Mouse (Mus musculus) CH12.LX (cell line): Measurements from ENCODE around the gene Ggnbp2. TPM values are rescaled to one million over a fixed set of nuclear protein-coding genes. Genes with fewer than 3 reads are reported as not detected.
A peak's percentile ranks its signal among the peaks of the same experiment; 100 is the strongest.

Source experiments
- DNase-seq: peaks from one replicate; pipeline ENCODE4 v3.0.0-alpha.2; 2013; ENCODE audit errors: extremely low read depth
- H3K27ac ChIP-seq: 2 replicates; pipeline ENCODE4 v1.5.1; 2012; ENCODE audit warnings: low read depth, mild to moderate bottlenecking, control low read depth, moderate library complexity; ENCODE audit not compliant: insufficient read depth
- H3K27me3 ChIP-seq: replicated peaks from 2 replicates; pipeline ENCODE3; 2012; ENCODE audit warnings: inconsistent platforms
- H3K36me3 ChIP-seq, 2 experiments: replicated peaks in 1 of 2; 2 replicates each; pipeline versions ENCODE3 to v1.6.1; 2012; ENCODE audit warnings: inconsistent platforms in 1 of 2, low read length in 1 of 2, mild to moderate bottlenecking in 1 of 2, mixed read lengths in 1 of 2, moderate library complexity in 1 of 2; ENCODE audit not compliant: control insufficient read depth in 1 of 2, insufficient read depth in 1 of 2
- H3K4me1 ChIP-seq, 2 experiments: 2 replicates each; pipeline ENCODE4 v1.6.1; 2012; ENCODE audit warnings: inconsistent platforms in 1 of 2, moderate library complexity in 1 of 2; ENCODE audit not compliant: insufficient read depth in 2 of 2, control insufficient read depth in 1 of 2
- H3K4me2 ChIP-seq: 2 replicates; pipeline ENCODE4 v1.6.1; 2012; ENCODE audit warnings: low read depth, mild to moderate bottlenecking, control low read depth; ENCODE audit not compliant: poor library complexity, insufficient read depth, severe bottlenecking
- H3K4me3 ChIP-seq, 3 experiments: fragments of 150-350 bp in 1 of 3; sonication (generic) in 1 of 3; replicated peaks in 1 of 3; 2 replicates each; pipeline versions ENCODE3 to v1.5.1; 2011 to 2012; ENCODE audit warnings: low read depth in 2 of 3, low read length in 2 of 3, mild to moderate bottlenecking in 2 of 3, moderate library complexity in 2 of 3, control low read depth in 1 of 3, improper control_type of control experiment in 1 of 3, inconsistent platforms in 1 of 3, mixed read lengths in 1 of 3; ENCODE audit not compliant: poor library complexity in 1 of 3
- H3K79me2 ChIP-seq: replicated peaks from 2 replicates; pipeline ENCODE4 v1.6.1; 2012; ENCODE audit warnings: mild to moderate bottlenecking, moderate library complexity; ENCODE audit not compliant: control insufficient read depth, poor library complexity, insufficient read depth, severe bottlenecking; ENCODE audit errors: extremely low read depth
- H3K9ac ChIP-seq: 2 replicates; pipeline ENCODE4 v1.6.1; 2012; ENCODE audit warnings: low read depth, mild to moderate bottlenecking, control low read depth, moderate library complexity; ENCODE audit not compliant: insufficient read depth
- H3K9me3 ChIP-seq: replicated peaks from 2 replicates; pipeline ENCODE3; 2012; ENCODE audit warnings: low read length, inconsistent platforms, mixed read lengths
- CHD1 ChIP-seq: IDR thresholded peaks from 2 replicates; pipeline ENCODE4 v1.6.1; 2012; ENCODE audit warnings: low read depth, low read length, improper control_type of control experiment, inconsistent platforms
- CHD2 ChIP-seq: IDR thresholded peaks from 2 replicates; pipeline ENCODE4 v1.6.1; 2011; ENCODE audit warnings: low read length, improper control_type of control experiment
- CTCF ChIP-seq, 2 experiments: IDR thresholded peaks in 1 of 2; conservative IDR thresholded peaks in 1 of 2; 2 replicates each; pipeline ENCODE4 v1.5.1; 2011 to 2012; ENCODE audit warnings: low read depth in 2 of 2, low read length in 2 of 2, improper control_type of control experiment in 1 of 2, inconsistent platforms in 1 of 2, mild to moderate bottlenecking in 1 of 2, moderate library complexity in 1 of 2
- ETS1 ChIP-seq: conservative IDR thresholded peaks from 2 replicates; pipeline ENCODE4 v1.6.1; 2012; ENCODE audit warnings: low read depth, mild to moderate bottlenecking, inconsistent platforms, low read length, improper control_type of control experiment, moderate library complexity
- JUN ChIP-seq: IDR thresholded peaks from 2 replicates; pipeline ENCODE4 v1.6.1; 2011; ENCODE audit warnings: low read depth, mild to moderate bottlenecking, low read length, improper control_type of control experiment, moderate library complexity; ENCODE audit not compliant: insufficient read depth
- MAFK ChIP-seq: IDR thresholded peaks from 2 replicates; pipeline ENCODE4 v1.6.1; 2011; ENCODE audit warnings: low read length, improper control_type of control experiment; ENCODE audit not compliant: insufficient replicate concordance
- MAX ChIP-seq: IDR thresholded peaks from 2 replicates; pipeline ENCODE4 v1.6.1; 2011; ENCODE audit warnings: low read length, improper control_type of control experiment
- NELFE ChIP-seq: IDR thresholded peaks from 2 replicates; pipeline ENCODE4 v1.6.1; 2011; ENCODE audit warnings: low read depth, low read length, improper control_type of control experiment
- NRF1 ChIP-seq: IDR thresholded peaks from 2 replicates; pipeline ENCODE4 v1.6.1; 2014; ENCODE audit warnings: low read depth, mild to moderate bottlenecking, inconsistent platforms, low read length, improper control_type of control experiment, moderate library complexity
- POLR2A ChIP-seq: IDR thresholded peaks from 2 replicates; pipeline ENCODE4 v1.6.1; 2011; ENCODE audit warnings: low read depth, mild to moderate bottlenecking, improper control_type of control experiment, low read length
- POLR2AphosphoS2 ChIP-seq: IDR thresholded peaks from 2 replicates; pipeline ENCODE4 v1.6.1; 2011; ENCODE audit warnings: low read depth, low read length, improper control_type of control experiment
- SMC3 ChIP-seq: IDR thresholded peaks from 2 replicates; pipeline ENCODE4 v1.6.1; 2011; ENCODE audit warnings: low read depth, low read length, improper control_type of control experiment
- TBP ChIP-seq: conservative IDR thresholded peaks from 2 replicates; pipeline ENCODE4 v1.6.1; 2011; ENCODE audit warnings: low read depth, low read length, improper control_type of control experiment
- ZC3H11A ChIP-seq: IDR thresholded peaks from 2 replicates; pipeline ENCODE4 v1.6.1; 2012; ENCODE audit warnings: low read depth, mild to moderate bottlenecking, inconsistent platforms, low read length, improper control_type of control experiment
- ZMIZ1 ChIP-seq: IDR thresholded peaks from 2 replicates; pipeline ENCODE4 v1.6.1; 2012; ENCODE audit warnings: low read depth, mild to moderate bottlenecking, inconsistent platforms, low read length, improper control_type of control experiment
- ZNF384 ChIP-seq: IDR thresholded peaks from 2 replicates; pipeline ENCODE4 v1.6.1; 2012; ENCODE audit warnings: low read depth, low read length, improper control_type of control experiment, inconsistent platforms
- dilution Hi-C: fragments of 300-500 bp; cut with MboI; formaldehyde crosslinking; loops from 2 replicates; pipeline ENCODE4 v1.14.3; 2020; ENCODE audit warnings: low sequenced_read_pairs; ENCODE audit not compliant: extremely low pct_unique_long_range_greater_than_20kb, extremely low pct_ligation_motif_present
- in situ Hi-C: fragments of 300-500 bp; cut with MboI; formaldehyde crosslinking; loops from 3 replicates; pipeline ENCODE4 v1.14.3; 2019; ENCODE audit warnings: low sequenced_read_pairs, low pct_ligation_motif_present, low pct_unique_long_range_greater_than_20kb, mixed read lengths
- polyA plus RNA-seq: library from polyadenylated mRNA; unstranded; fragments of >175 nt; gene quantifications from 2 replicates; pipeline ENCODE4 v1.2.1, GENCODE M21; 2012; ENCODE audit warnings: low read depth; ENCODE audit not compliant: insufficient read length
- total RNA-seq, 2 experiments: library from RNA; depleted of rRNA; stranded (reverse); fragments of 300-350 nt in 1 of 2; fragments of >200 nt in 1 of 2; gene quantifications; 2 replicates each; pipeline ENCODE4 v1.2.3; 2012 to 2014

The Ggnbp2 gene
- total and polyA plus RNA-seq, 3 experiments: 70.9 to 125 (median 86.5) TPM

- H3K4me2 ChIP-seq: peak overlapping the region; percentile 96; the same call in 1 of the 2 replicates
- peaks cover 6 to 37% of the 10 kb centered on the region in 2 experiments; a peak in 3 of 4 replicates for H3K4me1 ChIP-seq
- in situ Hi-C loops: loop anchor here (5.0 to 10.0 kb wide), 4 partner anchors 37 to 340 kb away; no protein-coding TSS in a partner anchor
Observed at GRCm38 (mm10) chr11:84914673-84915072, 44.1 kb upstream of the Ggnbp2 start.

DNA sequence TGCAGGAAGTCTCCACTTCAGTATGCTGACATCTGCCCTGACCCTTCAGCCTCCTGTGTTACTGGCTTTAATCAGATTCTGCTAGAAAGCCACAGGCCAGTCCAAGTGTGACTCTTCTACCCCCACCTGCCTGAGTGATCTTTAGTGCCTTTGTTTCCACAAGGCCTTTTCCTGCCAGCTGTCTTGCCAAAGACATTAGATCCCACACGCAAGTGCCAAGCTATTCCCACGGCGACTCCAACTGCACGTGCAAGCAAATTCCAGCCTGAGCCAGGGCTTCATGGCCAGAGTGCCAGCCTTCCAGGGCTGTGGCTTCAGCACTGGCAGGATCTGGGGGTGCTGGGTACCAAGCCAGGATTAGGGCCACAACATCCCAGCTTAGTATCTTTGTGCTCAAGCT lies 39.8 kb upstream of the Ggnbp2 start:
- peaks cover 0 to 19% of the 10 kb centered on the region in 2 experiments; a peak in 2 of 4 replicates for H3K4me1 ChIP-seq
- no peak overlapping the region for H3K9ac ChIP-seq
- H3K9me3 ChIP-seq: no peaks in the 10 kb centered on the region
- in situ Hi-C loops (loop anchor here (10.0 kb wide), 1 partner anchor 344 kb away; no protein-coding TSS in a partner anchor), dilution Hi-C loops (no loop called here)
- no peaks in the 10 kb centered on the region for H3K27me3 ChIP-seq
- peaks cover 73 to 88% of the 10 kb centered on the region in 2 experiments for H3K36me3 ChIP-seq
- no peak for DNase-seq
- no peak overlapping the region for H3K4me3 ChIP-seq
- no peak overlapping the region for H3K4me2 ChIP-seq
- H3K79me2 ChIP-seq: peaks cover 14% of the 10 kb centered on the region
- TF ChIP-seq JUN (no peak), ZC3H11A (no peak), POLR2AphosphoS2 (no peak; the same call in 1 of the 2 replicates), SMC3 (no peak), ETS1 (no peak), NRF1 (no peak), CTCF (conservative IDR thresholded peaks at IDR 0.05 in 1 of 2, IDR thresholded peaks at IDR 0.05 in 1 of 2; ENCODE audit: low read depth in 2 of 2, low read length in 2 of 2) (no peak), TBP (no peak), POLR2A (no peak), NELFE (no peak), ZNF384 (no peak)
- H3K27ac ChIP-seq: no peak overlapping the region

More at GRCm38 (mm10) chr11:84914673-84915072, 44.1 kb upstream of the Ggnbp2 start:
- Histone ChIP-seq H3K27me3 (peaks cover 1% of the 10 kb centered on the region), H3K4me3 (no peak overlapping the region), H3K27ac (no peak overlapping the region), H3K9ac (no peak overlapping the region), H3K9me3 (no peaks in the 10 kb centered on the region)
- dilution Hi-C loops: no loop called here
- peak; percentile 35 for DNase-seq
- no peak for TF ChIP-seq POLR2A
- TF ChIP-seq CHD2: no peak
- TF ChIP-seq CHD1: no peak
- TF ChIP-seq CTCF (conservative IDR thresholded peaks at IDR 0.05 in 1 of 2, IDR thresholded peaks at IDR 0.05 in 1 of 2; ENCODE audit: low read depth in 2 of 2, low read length in 2 of 2): peak in 1 of 2 experiments; percentile 46; a peak in 2 of 4 replicates
- no peak for TF ChIP-seq MAFK
- no peak for TF ChIP-seq MAX
- no peak for TF ChIP-seq SMC3
- no peak for TF ChIP-seq NELFE
- TF ChIP-seq ZMIZ1: no peak
- TF ChIP-seq, all 38 proteins: peak for 1
- H3K79me2 ChIP-seq: peaks cover 21% of the 10 kb centered on the region
- H3K36me3 ChIP-seq: peaks cover 36 to 46% of the 10 kb centered on the region in 2 experiments
